Mouse (Mus musculus): ENCODE results near the gene Socs1.

The Socs1 gene

GRCm38 (mm10) chr16:10786782-10787547 lies 1.6 kb upstream of the Socs1 start:
- no peak for DNase-seq (ENCODE audit: low read depth, low spot score)

GRCm38 (mm10) chr16:10786288-10786687 lies 952 bp upstream of the Socs1 start:
- peak; percentile 83 for DNase-seq (ENCODE audit: low read depth, low spot score)

- peak; percentile 86 for DNase-seq (ENCODE audit: low read depth, low spot score)
These were observed 454 bp downstream of the Socs1 start for GRCm38 (mm10) chr16:10784793-10785370.

- peak; percentile 20 for DNase-seq (ENCODE audit: low read depth, low spot score)
These were observed 1.2 kb downstream of the Socs1 start for GRCm38 (mm10) chr16:10783883-10784792.

- no peak for DNase-seq (ENCODE audit: low read depth, low spot score)
These were observed 1.9 kb downstream of the Socs1 start for GRCm38 (mm10) chr16:10783451-10783850.

- no peak for DNase-seq (ENCODE audit: low read depth, low spot score)
These were observed 2.2 kb downstream of the Socs1 start for GRCm38 (mm10) chr16:10783152-10783434.

GRCm38 (mm10) chr16:10782377-10783151 lies 2.8 kb downstream of the Socs1 start:
- no peak for DNase-seq (ENCODE audit: low read depth, low spot score)

GRCm38 (mm10) chr16:10781862-10782371 lies 3.4 kb downstream of the Socs1 start:
- peak; percentile 24 for DNase-seq (ENCODE audit: low read depth, low spot score)

- no peak for DNase-seq (ENCODE audit: low read depth, low spot score)
These were observed 4.7 kb downstream of the Socs1 start for GRCm38 (mm10) chr16:10780631-10781120.

GRCm38 (mm10) chr16:10777579-10778160 lies 7.7 kb downstream of the Socs1 start:
- DNase-seq (ENCODE audit: low read depth, low spot score) = no peak

GRCm38 (mm10) chr16:10776322-10776721 lies 9.0 kb downstream of the Socs1 start:
- DNase-seq (ENCODE audit: low read depth, low spot score) = no peak

GRCm38 (mm10) chr16:10774726-10775125 lies 10.6 kb downstream of the Socs1 start:
- DNase-seq (ENCODE audit: low read depth, low spot score) = no peak

- DNase-seq (ENCODE audit: low read depth, low spot score) = no peak
These were observed 11.8 kb downstream of the Socs1 start for GRCm38 (mm10) chr16:10773543-10773942.

GRCm38 (mm10) chr16:10771769-10772510 lies 13.4 kb downstream of the Socs1 start:
- no peak for DNase-seq (ENCODE audit: low read depth, low spot score)

- no peak for DNase-seq (ENCODE audit: low read depth, low spot score)
These were observed 14.6 kb downstream of the Socs1 start for GRCm38 (mm10) chr16:10770531-10771325.

- DNase-seq (ENCODE audit: low read depth, low spot score) = no peak
These were observed 15.7 kb downstream of the Socs1 start for GRCm38 (mm10) chr16:10769661-10770060.

GRCm38 (mm10) chr16:10768821-10769220 lies 16.5 kb downstream of the Socs1 start:
- no peak for DNase-seq (ENCODE audit: low read depth, low spot score)

GRCm38 (mm10) chr16:10767158-10767557 lies 18.2 kb downstream of the Socs1 start:
- DNase-seq (ENCODE audit: low read depth, low spot score) = peak; percentile 35

GRCm38 (mm10) chr16:10764323-10764722 lies 21.0 kb downstream of the Socs1 start:
- no peak for DNase-seq (ENCODE audit: low read depth, low spot score)

Measured in embryo, embryonic 11.5 days (tissue).